Mouse (Mus musculus): ENCODE measurements around the gene Ttc7b.

DNA sequence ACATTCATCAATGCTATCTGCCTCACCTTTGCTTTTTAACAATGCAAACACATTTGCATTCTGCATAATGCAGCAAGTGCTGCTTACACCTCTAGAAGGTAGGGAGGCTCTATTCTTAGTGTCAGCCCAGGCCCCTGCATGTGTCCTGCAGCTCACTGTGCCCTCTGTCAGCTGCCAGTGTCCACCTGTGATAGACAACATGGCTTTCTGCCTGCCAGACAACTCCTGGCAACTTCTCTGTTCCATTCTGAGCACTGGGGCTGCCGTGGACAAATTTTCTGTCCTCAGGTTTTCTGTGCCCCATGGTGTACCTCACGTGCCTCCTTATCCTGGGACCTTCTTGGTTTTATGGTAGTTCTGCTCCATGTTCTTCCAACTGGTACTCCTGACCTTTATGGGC lies 198.4 kb downstream of the Ttc7b start:
- TF ChIP-seq CTCF (IDR thresholded peaks at IDR 0.05) (no peak), EP300 (IDR thresholded peaks at IDR 0.05) (no peak)
